Mouse (Mus musculus): ENCODE results near the gene Dmrt3.

DNA sequence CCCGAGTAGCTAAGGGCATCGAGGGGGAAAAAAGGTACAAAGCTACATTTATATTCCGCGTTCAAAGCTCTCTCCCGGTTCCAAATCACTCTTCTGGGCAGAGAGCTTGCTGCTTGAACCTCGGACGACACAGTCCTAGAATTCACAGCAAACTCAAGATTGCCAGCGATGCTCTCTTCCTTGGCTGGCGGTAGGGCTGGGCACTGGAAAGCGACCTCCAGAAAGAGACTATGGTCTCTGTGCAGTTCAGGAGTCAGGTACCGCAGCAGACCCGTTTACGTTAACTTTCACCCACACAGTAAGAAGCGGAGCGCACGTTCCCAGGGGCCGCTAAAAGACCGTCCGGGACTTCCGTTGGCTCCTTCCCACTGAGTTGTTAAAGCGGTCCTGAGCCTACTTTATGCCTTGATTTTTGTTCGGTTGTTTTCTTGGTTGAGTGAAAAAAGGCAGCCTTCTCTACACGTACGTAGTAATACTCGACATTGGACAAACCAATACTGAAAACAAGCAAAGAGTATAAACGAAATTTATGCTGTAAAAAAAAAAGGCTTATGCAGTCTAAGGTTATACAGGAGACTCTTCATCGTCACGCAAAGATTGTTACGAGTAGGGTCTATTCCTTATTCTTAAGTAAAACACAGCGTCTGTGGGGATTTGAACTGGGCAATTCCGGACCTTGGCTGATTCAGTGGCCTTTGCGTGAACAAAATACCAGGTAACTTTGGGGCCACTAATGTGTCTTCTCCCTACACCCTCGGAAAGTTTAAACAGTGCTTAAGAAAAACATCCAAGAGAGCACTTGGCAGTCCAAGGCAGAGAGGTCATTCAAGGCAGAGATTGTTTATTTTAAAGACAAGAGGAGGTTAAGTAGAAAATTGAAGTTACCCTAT, 895 bp upstream of the Dmrt3 start:
- no peak for TF ChIP-seq ZMIZ1 (IDR thresholded peaks at IDR 0.05; ENCODE audit: low read depth, low read length)
- no peak for TF ChIP-seq ETS1 (conservative IDR thresholded peaks at IDR 0.05; ENCODE audit: low read depth, low read length)
- TF ChIP-seq NELFE (IDR thresholded peaks at IDR 0.05; ENCODE audit: low read depth, low read length) = no peak
- no peak for TF ChIP-seq CTCF (conservative IDR thresholded peaks at IDR 0.05 in 1 of 2, IDR thresholded peaks at IDR 0.05 in 1 of 2; ENCODE audit: low read depth in 2 of 2, low read length in 2 of 2)
- no peak for TF ChIP-seq USF2 (conservative IDR thresholded peaks at IDR 0.05; ENCODE audit: low read depth, low read length)
- no peak for TF ChIP-seq HCFC1 (IDR thresholded peaks at IDR 0.05; ENCODE audit: low read depth, low read length)
- TF ChIP-seq CHD1 (IDR thresholded peaks at IDR 0.05; ENCODE audit: low read depth, low read length) = no peak
- TF ChIP-seq MAZ (IDR thresholded peaks at IDR 0.05; ENCODE audit: low read depth, low read length) = no peak
- no peak for TF ChIP-seq SMC3 (IDR thresholded peaks at IDR 0.05; ENCODE audit: low read depth, low read length)
- no peak for TF ChIP-seq UBTF (IDR thresholded peaks at IDR 0.05; ENCODE audit: low read depth, low read length)
- TF ChIP-seq POLR2A (IDR thresholded peaks at IDR 0.05; ENCODE audit: low read depth, low read length) = no peak
- TF ChIP-seq MAFK (IDR thresholded peaks at IDR 0.05; ENCODE audit: insufficient replicate concordance, low read length) = no peak
